Mouse (Mus musculus): Measurements from ENCODE around the gene Prpf3. TPM values are rescaled to one million over a fixed set of nuclear protein-coding genes. Genes with fewer than 3 reads are reported as not detected.

Gene Prpf3
- total and polyA plus RNA-seq, 2 experiments from 2014 or later, result 9.3 to 26.9 TPM

DNA sequence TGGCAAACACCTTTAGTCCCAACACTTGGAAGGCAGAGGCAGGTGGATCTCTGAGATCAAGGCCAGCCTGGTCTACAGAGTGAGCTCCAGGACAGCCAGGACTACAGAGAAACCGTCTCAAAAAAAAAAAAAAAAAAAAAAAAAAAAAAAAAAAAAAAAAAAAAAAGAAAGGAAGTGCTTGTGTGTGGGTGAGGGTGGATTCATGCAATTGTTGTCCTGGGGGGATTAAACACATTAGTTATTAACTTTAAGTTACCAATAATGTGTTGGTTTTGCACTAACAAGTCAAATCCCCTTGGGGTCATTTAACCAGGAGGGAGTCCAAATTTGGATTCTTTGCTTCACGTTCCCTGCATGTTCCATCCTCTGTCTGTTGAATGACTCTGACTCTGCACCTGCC lies 29.4 kb downstream of the Prpf3 start:
- Histone ChIP-seq H3K4me3 (ENCODE audit: low read depth, low read length) (no peak overlapping the region), H3K27me3 (ENCODE audit: insufficient read depth, low read length) (no peaks in the 10 kb centered on the region), H3K36me3 (ENCODE audit: insufficient read depth, low read length) (peaks cover 14% of the 10 kb centered on the region), H3K4me2 (ENCODE audit: low read depth, low read length, poor library complexity, severe bottlenecking) (no peak overlapping the region), H3K9me3 (ENCODE audit: low read length) (no peaks in the 10 kb centered on the region), H3K9ac (replicated peaks; ENCODE audit: low read length, poor library complexity, severe bottlenecking) (no peak overlapping the region), H3K4me1 (ENCODE audit: insufficient read depth, low read length) (no peaks in the 10 kb centered on the region), H3K27ac (ENCODE audit: low read depth, low read length) (no peak overlapping the region)
- TF ChIP-seq CTCF (IDR thresholded peaks at IDR 0.05), result no peak
- WGBS, result 58% methylated on average over 2 of the region's 2 CpGs
- no peak for ATAC-seq (ENCODE audit: low FRiP score)
- no peak for DNase-seq (ENCODE audit: low spot score)

DNA sequence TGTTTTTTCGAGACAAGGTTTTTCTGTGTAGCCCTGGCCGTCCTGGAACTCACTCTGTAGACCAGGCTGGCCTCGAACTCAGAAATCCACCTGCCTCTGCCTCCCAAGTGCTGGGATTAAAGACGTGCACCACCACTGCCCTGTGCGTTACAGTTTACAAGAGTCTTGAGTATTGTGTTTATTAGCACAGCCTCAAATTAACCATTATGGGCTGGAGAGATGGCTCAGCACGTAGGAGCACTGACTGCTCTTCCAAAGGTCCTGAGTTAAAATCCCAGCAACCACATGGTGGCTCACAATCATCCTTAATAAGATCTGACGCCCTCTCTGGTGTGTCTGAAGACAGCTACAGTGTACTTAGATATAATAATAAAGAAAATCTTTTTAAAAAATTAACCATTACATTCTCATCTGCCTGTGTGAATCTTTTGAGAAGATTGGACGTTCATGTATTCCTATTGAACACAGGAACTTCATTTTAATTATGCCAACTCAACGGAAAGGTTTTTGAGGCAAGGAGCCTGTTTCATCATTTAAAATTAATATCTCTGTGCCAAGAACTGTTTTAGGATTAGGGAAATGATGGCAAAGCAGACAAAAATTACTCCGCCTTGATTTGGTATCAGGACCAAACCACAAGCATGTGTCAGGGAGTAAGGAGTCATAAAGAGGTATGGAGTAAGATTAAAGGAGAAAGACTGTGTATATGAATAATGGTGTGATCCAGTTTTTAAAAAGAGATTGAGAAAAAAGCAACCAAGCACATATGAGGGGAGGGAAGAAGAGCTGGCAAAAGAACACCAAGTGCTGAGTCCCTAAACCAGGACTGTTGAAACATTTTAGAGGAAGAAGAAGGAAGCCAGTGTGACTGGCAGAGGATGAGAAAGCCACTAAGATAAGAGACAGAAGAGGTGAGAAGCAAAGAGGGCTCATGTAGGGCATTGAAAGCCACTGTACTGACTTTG lies 35.4 kb downstream of the Prpf3 start:
- peak; percentile 43 for TF ChIP-seq CTCF (IDR thresholded peaks at IDR 0.05)
- Histone ChIP-seq H3K9ac (replicated peaks; ENCODE audit: low read length, poor library complexity, severe bottlenecking) (peak overlapping the region; percentile 64), H3K4me1 (ENCODE audit: insufficient read depth, low read length) (peaks cover 8% of the 10 kb centered on the region; the same call in 1 of the 2 replicates), H3K4me3 (ENCODE audit: low read depth, low read length) (peak overlapping the region; percentile 76), H3K4me2 (ENCODE audit: low read depth, low read length, poor library complexity, severe bottlenecking) (peak overlapping the region; percentile 54), H3K36me3 (ENCODE audit: insufficient read depth, low read length) (no peaks in the 10 kb centered on the region), H3K27me3 (ENCODE audit: insufficient read depth, low read length) (no peaks in the 10 kb centered on the region), H3K9me3 (ENCODE audit: low read length) (no peaks in the 10 kb centered on the region), H3K27ac (ENCODE audit: low read depth, low read length) (peak overlapping the region; percentile 97)
- ATAC-seq (ENCODE audit: low FRiP score) (no peak), DNase-seq (ENCODE audit: low spot score) (peak; percentile 9)
- 27% methylated on average over 10 of the region's 10 CpGs for WGBS

DNA sequence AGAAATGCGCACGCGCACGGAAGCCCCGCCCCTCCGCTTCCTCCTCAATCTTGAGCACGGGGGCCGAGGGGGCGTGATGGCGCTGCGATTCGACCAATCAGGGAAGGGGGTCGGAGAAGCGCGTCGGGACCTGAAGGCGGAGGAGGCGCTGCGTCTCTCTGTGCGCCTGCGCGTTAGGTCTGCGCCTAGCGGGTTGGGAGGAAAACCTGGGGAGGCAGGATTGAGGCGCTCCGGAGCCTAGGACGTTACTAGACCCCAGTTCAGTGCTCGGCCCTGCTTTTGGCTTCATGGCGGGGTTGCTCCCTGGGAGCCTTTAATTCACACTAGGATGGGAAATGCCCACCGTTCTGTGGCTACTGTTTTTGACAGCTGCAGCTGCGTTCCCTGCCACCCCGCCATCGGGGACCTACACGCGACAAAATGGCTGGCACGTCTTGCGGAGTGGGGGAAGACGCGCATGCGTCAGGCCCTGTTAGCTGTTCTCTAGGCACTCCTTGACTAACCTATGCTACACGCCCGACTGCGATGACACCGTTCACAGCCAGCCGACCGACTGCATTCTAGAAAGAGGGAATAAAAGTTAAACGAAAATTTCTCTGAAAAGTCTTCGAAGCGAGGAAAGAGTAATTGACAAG lies 36.2 kb downstream of the Prpf3 start:
- TF ChIP-seq CTCF (IDR thresholded peaks at IDR 0.05), result peak; percentile 27; the same call in 1 of the 2 replicates
- H3K9ac ChIP-seq (replicated peaks; ENCODE audit: low read length, poor library complexity, severe bottlenecking), result peak overlapping the region; percentile 64
- H3K4me1 ChIP-seq (ENCODE audit: insufficient read depth, low read length), result peaks cover 9% of the 10 kb centered on the region; the same call in 1 of the 2 replicates
- ATAC-seq (ENCODE audit: low FRiP score) (peak; percentile 96), DNase-seq (ENCODE audit: low spot score) (peak; percentile 100)
- peak overlapping the region; percentile 54 for H3K4me2 ChIP-seq (ENCODE audit: low read depth, low read length, poor library complexity, severe bottlenecking)
- peak overlapping the region; percentile 76 for H3K4me3 ChIP-seq (ENCODE audit: low read depth, low read length)
- no peaks in the 10 kb centered on the region for H3K27me3 ChIP-seq (ENCODE audit: insufficient read depth, low read length)
- H3K27ac ChIP-seq (ENCODE audit: low read depth, low read length), result peak overlapping the region; percentile 100
- no peaks in the 10 kb centered on the region for H3K9me3 ChIP-seq (ENCODE audit: low read length)
- under 1% methylated on average over 49 of the region's 49 CpGs for WGBS
- no peaks in the 10 kb centered on the region for H3K36me3 ChIP-seq (ENCODE audit: insufficient read depth, low read length)

- peak; percentile 29 for TF ChIP-seq CTCF (IDR thresholded peaks at IDR 0.05)
- DNase-seq (ENCODE audit: low spot score) (peak; percentile 79), ATAC-seq (ENCODE audit: low FRiP score) (peak; percentile 68)
- peak within 1 kb of the TSS; percentile 76 for H3K4me3 ChIP-seq (ENCODE audit: low read depth, low read length)
- under 1% methylated on average over 51 of the region's 60 CpGs for WGBS
- no peaks in the 10 kb centered on the region for H3K9me3 ChIP-seq (ENCODE audit: low read length)
- H3K4me1 ChIP-seq (ENCODE audit: insufficient read depth, low read length), result peaks cover 9% of the 10 kb centered on the region; the same call in 1 of the 2 replicates
- peak within 1 kb of the TSS; percentile 100 for H3K27ac ChIP-seq (ENCODE audit: low read depth, low read length)
- H3K36me3 ChIP-seq (ENCODE audit: insufficient read depth, low read length), result no peaks in the 10 kb centered on the region
- H3K9ac ChIP-seq (replicated peaks; ENCODE audit: low read length, poor library complexity, severe bottlenecking), result peak within 1 kb of the TSS; percentile 99
- no peaks in the 10 kb centered on the region for H3K27me3 ChIP-seq (ENCODE audit: insufficient read depth, low read length)
- H3K4me2 ChIP-seq (ENCODE audit: low read depth, low read length, poor library complexity, severe bottlenecking), result peak within 1 kb of the TSS; percentile 57
Observed at GRCm38 (mm10) chr3:95818571-95819288, 37.0 kb downstream of the Prpf3 start, which contains the start of gene Rprd2. Rprd2 (minus strand) TSS chr3:95818863.

GRCm38 (mm10) chr3:95818026-95818511 lies 37.6 kb downstream of the Prpf3 start:
- H3K36me3 ChIP-seq (ENCODE audit: insufficient read depth, low read length), result no peaks in the 10 kb centered on the region
- H3K27ac ChIP-seq (ENCODE audit: low read depth, low read length), result peak overlapping the region; percentile 100
- H3K9ac ChIP-seq (replicated peaks; ENCODE audit: low read length, poor library complexity, severe bottlenecking), result peak overlapping the region; percentile 99
- no peaks in the 10 kb centered on the region for H3K27me3 ChIP-seq (ENCODE audit: insufficient read depth, low read length)
- no peaks in the 10 kb centered on the region for H3K9me3 ChIP-seq (ENCODE audit: low read length)
- under 1% methylated on average over 21 of the region's 21 CpGs for WGBS
- H3K4me1 ChIP-seq (ENCODE audit: insufficient read depth, low read length), result peaks cover 9% of the 10 kb centered on the region; the same call in 1 of the 2 replicates
- ATAC-seq (ENCODE audit: low FRiP score) (no peak), DNase-seq (ENCODE audit: low spot score) (peak; percentile 57)
- TF ChIP-seq CTCF (IDR thresholded peaks at IDR 0.05), result no peak
- peak overlapping the region; percentile 76 for H3K4me3 ChIP-seq (ENCODE audit: low read depth, low read length)
- peak overlapping the region; percentile 57 for H3K4me2 ChIP-seq (ENCODE audit: low read depth, low read length, poor library complexity, severe bottlenecking)

All from midbrain, postnatal 0 days (tissue).